Mouse (Mus musculus) cerebellum, adult (tissue): ENCODE measurements around the gene Gas2l3.

Experiments
- ATAC-seq: cut with Nextera tagmentation; 2 replicates; pipeline ENCODE4 v1.9.2; 2017; ENCODE audit warnings: mild to moderate bottlenecking, moderate library complexity, mixed read lengths; ENCODE audit not compliant: insufficient number of reproducible peaks, low FRiP score, low TSS enrichment

The Gas2l3 gene

DNA sequence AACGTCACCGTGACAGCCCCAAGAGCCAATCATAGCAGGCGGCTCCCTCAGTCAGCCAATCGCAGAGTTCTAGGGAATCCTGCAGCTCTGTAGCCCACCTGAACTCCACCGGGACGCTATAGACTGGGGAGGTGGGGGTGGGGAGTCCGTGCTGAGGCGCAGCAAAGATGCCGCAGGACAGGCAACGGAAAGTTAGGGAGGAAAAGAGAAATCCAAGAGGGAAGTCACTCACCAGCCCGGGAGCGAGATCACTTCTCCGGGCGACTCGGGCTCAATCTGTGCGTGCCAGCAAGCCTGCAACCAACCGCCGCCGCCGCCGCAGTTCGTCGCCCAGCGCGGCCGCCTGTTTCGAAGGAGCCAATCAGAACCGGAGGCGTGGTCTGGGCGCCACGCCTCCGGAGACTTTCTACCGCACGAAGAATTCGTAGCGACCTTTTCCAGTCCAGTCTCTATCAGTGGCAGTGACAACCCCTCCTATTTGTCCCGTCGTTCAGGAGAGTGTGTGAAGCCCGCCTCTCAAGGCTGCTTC is at the start of gene Gas2l3:
TSS of gene Gas2l3 (minus strand) at position 345 of the 529 bp plus-strand sequence.
- ATAC-seq, result peak; percentile 90

DNA sequence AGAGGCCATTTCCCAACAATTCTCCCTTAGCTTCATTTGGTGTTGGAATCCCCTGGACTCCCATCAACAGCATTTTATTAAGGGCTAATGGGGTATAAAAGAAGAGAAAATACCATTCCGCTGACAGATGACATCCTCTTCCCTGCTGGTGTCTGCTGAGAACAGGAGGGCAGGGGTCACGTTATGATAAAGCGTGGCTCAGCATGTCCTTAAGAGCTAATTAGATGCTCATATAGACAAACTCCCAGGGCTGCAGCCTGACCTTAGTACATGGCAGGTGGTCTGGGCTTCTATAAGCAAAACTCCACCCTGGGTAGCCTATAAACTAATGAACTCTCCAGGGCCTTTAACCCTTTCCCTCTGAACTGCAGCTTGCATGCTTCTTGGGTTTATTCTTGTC is 47.6 kb upstream of the Gas2l3 start:
- ATAC-seq, result no peak

DNA sequence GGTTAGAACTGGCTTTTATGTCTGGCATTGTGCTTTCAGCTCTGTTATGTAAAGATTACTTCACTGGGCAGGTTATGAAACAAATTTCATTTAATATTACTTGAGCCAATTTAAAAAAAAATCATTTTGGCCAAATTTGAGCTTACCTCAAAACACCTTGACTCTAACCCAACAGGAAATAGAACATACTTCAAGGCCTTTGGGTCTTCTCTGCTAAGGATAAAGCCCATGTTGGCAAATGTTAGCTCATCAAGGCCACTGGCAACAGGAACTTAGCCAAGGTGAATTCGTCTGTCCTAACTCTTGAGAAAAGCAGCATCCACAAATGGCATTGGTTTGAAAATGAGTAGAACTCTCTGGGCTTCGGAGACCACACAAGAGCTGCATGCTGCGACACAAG is 46.5 kb upstream of the Gas2l3 start:
- ATAC-seq, result no peak

DNA sequence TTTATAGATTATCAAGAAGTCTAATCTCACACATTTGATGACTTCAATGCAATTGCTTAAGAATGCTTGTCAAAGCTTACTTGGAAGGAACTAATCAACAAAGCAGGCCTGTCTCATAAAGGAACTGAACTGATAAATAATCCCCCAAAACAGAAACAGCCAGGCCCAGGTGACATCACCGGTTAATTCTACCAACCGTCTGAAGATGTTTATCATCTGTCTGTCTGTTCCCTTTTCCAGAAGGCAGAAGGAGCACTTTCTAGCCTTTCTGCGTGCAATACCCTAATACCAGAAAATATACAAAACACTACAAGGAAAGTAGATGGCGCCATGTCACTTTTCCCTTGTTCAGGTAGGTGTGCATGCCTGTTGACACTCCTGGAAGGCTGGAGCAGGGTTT is 45.7 kb upstream of the Gas2l3 start:
- no peak for ATAC-seq

DNA sequence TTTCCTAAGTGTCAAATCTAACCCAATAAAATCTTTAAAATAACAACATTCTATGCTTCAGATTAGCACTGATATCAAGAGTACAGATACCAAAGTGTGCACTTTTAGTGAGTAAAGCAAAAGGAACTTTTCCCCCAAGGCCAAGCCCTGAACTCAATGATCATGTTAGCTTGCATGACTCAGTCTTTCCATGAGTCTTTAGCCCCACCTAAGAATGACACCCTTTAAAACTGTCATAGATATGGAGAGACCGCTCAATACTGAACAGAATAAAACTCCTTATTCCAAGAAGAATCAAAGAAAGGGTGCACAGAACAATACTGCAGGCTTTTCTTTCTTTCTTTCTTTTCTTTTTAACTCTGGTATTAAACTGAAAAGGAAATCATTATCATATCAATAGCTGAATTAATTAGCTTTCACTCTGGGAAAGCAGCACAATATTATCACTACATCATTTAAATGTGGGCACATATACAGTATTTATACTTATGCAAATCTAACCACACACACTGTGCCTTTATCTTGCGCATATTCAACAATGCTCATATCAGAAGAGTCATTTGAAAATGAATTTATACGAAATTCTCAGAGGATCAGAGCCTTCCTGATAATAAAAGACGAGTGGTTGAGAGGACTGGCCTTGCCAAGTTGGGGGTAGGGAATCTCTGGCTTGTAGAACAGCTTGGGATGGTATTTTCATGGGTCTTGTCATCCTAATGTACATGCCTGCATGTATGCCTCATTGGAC is 43.4 kb upstream of the Gas2l3 start:
- no peak for ATAC-seq

GRCm38 (mm10) chr10:89484907-89485306 is 41.1 kb upstream of the Gas2l3 start:
- ATAC-seq, result no peak

GRCm38 (mm10) chr10:89483812-89484602 is 40.2 kb upstream of the Gas2l3 start:
- no peak for ATAC-seq

- ATAC-seq, result no peak
Measured at GRCm38 (mm10) chr10:89483113-89483512, 39.3 kb upstream of the Gas2l3 start.

- no peak for ATAC-seq
Measured at GRCm38 (mm10) chr10:89482142-89482681, 38.4 kb upstream of the Gas2l3 start.

DNA sequence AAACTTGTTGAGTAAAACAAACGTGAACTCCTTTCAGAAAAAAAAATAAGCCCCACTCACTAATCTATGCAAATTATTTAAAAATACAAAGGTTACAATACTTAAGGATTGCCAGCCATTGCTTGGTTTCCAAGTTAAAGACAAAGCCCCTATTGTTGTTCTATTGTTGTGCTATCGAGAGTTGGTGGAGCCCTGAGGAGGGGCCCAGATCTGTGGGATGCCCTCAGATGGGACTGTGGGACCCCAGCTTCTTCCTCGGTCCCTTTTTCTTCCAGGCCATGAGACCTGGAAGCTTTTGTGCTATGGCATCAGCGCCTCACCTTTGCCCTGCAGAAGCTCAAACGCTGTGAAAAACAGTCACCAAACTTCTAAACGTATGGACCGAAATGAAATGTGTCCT is 37.9 kb upstream of the Gas2l3 start:
- ATAC-seq, result no peak

GRCm38 (mm10) chr10:89478766-89479165 is 35.0 kb upstream of the Gas2l3 start:
- ATAC-seq, result no peak

- no peak for ATAC-seq
Measured at GRCm38 (mm10) chr10:89470596-89471353, 27.0 kb upstream of the Gas2l3 start.

DNA sequence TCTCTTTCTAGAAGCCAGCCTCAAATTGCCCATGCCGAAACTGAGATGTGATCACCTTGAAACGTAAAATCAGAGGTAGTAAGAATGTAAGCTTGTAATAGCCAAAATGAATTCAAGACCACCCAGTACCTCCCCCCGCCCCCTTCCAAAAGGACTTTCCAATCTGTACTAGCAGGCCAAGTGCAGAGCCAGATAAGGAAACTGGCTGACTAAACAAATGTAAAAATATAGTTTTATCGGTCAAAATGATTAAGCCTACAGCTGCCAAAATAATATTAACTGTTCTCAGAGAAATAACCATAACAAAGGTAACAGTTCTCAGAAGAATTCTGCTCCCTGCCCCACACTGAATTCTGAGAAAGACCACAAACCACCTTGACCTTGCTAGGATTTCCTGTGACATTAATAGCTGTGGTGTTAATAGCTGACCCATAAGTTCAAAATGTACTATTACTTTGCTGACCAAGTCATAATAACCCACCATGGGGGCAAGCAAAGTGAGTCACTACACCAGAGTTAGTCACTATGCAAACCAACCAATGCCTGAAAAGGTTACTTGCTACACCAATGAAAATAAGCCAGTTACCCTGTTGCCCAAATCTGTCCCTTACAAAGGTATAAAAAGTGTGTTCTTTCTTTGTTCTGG is 21.1 kb upstream of the Gas2l3 start:
- no peak for ATAC-seq

GRCm38 (mm10) chr10:89462890-89463289 is 19.1 kb upstream of the Gas2l3 start:
- ATAC-seq, result no peak

- ATAC-seq, result peak; percentile 86
Measured at GRCm38 (mm10) chr10:89461856-89462507, 18.2 kb upstream of the Gas2l3 start.

DNA sequence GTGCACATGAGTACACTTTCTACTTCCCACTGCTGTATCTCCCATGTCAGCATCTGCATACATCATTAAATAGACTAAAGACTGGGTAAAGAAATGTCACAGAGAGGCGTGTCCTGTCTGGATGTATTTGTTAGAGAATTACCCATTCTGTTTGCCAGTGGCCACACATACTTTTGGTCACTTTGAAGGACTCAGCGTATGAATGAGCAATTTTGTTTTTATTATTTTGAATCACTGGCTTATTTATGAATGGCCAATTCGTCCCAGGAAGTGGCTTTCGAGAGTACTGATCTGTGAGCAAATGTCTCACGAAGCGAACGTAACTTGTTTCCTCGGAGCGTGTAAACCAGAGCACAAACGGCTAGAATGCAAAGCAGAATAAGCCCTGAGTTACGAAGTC is 17.2 kb upstream of the Gas2l3 start:
- ATAC-seq, result no peak

GRCm38 (mm10) chr10:89458770-89459169 is 15.0 kb upstream of the Gas2l3 start:
- ATAC-seq, result no peak

DNA sequence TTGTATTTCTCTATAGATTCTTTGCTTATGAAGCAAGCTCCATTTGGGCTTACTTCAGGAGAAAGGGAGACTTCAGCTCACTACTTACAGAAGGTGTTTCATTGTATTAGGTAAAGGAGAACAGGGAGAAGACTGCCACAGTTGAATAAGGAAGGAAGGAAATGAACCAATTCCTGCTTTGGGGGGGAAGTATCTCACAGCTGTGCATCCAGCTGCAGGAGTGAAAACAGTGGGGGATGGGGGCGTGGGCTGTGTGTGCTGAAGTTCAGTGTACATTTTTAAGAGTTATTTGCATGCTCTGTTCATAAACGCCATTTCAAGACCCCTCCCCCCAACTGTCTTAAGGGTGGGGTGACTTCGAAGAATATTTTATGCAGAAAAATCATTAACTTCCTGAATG is 10.0 kb upstream of the Gas2l3 start:
- no peak for ATAC-seq

DNA sequence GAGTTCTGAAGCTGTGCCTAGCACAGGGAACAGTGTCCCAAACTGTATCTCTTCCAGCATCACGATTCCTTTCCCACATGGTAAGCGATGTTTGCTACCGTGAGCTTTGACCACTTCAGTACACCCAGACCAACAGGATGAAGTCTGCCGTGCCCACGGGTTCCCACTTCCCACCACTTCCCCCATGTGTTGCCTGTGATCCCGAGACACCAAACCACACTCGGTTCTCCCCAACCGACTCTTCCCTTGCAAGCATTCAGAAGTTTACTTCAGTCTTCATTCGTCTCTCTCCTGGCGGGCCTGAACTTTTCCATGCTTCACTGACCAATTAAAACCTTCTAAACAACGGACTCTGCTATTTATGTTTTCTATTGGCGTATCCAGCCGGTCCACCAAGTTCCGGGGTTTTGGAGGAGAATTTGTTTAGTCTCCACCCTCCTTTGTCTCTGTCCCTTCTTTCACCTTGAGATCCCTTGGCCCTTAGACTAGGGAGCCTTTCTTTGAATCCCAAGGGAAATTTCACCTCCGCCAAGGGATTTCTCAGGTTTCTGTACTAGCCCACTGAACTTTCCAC is 9.4 kb upstream of the Gas2l3 start:
- ATAC-seq, result no peak
